Mouse (Mus musculus) myocyte (in vitro differentiated cells): ENCODE measurements around the gene Trim65.

ENCODE experiments used
- CEBPB ChIP-seq: IDR thresholded peaks from 2 replicates; pipeline ENCODE4 v1.6.1; 2011; ENCODE audit warnings: mild to moderate bottlenecking, moderate library complexity; ENCODE audit not compliant: poor library complexity, insufficient read depth, severe bottlenecking
- MAX ChIP-seq: IDR thresholded peaks from one replicate; pipeline ENCODE4 v1.6.1; 2011; ENCODE audit warnings: low read depth, mild to moderate bottlenecking, control low read depth
- MYOD1 ChIP-seq, 3 experiments: IDR thresholded peaks; one replicate each; pipeline ENCODE4 v1.6.1; 2011; ENCODE audit warnings: control low read depth in 2 of 3, low read depth in 2 of 3, mild to moderate bottlenecking in 2 of 3, moderate library complexity in 1 of 3; ENCODE audit not compliant: insufficient read length in 2 of 3, control insufficient read depth in 1 of 3
- POLR2A ChIP-seq: IDR thresholded peaks from one replicate; pipeline ENCODE4 v1.6.1; 2011; ENCODE audit warnings: low read depth, mild to moderate bottlenecking, control low read depth, moderate library complexity; ENCODE audit not compliant: insufficient read length
- TCF3 ChIP-seq: IDR thresholded peaks from one replicate; pipeline ENCODE4 v1.6.1; 2011; ENCODE audit warnings: low read depth, control low read depth; ENCODE audit not compliant: insufficient read length

DNA sequence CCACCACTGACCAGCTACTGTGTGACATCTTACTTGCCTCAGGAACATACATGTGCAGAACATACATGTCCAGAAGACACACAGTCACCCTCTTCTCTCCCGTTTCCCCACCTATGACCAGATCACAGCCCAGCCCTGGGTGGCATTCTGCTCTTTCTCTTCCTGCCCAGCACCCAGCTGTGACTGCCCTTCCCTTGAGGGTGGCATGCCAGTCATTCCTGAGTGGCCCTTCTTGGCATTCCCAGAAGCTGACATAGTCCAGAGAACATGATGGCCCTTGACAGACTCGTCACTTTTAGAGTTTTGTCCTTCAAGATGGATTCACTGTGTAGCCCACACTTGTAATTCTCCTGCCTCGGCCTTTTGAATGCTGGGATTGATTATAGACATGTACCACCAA is 58.3 kb downstream of the Trim65 start:
- TF ChIP-seq POLR2A (no peak), MAX (no peak), CEBPB (no peak), TCF3 (no peak), MYOD1 (IDR thresholded peaks at IDR 0.05; ENCODE audit: control insufficient read depth in 1 of 3, insufficient read length in 2 of 3, low read depth in 2 of 3) (peak in 2 of 3 experiments; percentile 33 to 72)
